Mouse (Mus musculus) T-helper 2 cell (primary cell): ENCODE results near the gene Dnah9.

Experiments
- in situ Hi-C: fragments of 300-600 bp; cut with MboI, MseI; formaldehyde crosslinking; loops from one replicate; pipeline ENCODE4 v1.15.1; 2025; ENCODE audit warnings: high pct_unique_total_duplicates

Dnah9 gene

DNA sequence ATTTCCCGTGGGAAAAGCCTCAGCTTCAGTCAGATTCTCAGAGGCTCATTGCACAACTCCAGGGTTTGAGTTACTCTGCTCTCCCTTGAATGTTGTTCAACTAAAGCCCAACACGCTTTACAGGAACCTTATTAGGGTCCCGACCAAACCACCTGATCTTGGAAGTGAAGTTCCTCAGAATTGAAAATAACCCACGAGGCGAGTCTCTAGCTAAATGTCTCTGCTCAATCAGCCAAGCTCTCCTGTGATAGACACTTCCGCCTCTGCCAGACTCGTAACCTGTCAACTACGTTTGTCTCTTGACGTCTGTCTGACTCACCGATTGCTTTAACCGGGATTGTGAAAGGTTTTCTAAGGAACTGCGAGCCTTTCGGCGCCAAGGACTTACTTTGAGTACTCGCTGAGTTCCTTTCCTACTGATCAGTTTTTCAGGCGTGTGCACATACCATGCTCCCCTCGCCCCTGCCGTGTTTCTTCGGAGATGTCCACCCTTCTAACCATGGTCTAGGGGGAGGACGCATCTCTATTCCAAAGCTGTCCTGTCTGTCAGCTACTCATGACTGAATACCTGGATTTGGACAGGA is 361.9 kb downstream of the Dnah9 start:
- in situ Hi-C loops: loop anchor here (10.0 to 25.0 kb wide), 2 partner anchors 819 to 1892 kb away; partner anchors contain the start of gene Elac2

DNA sequence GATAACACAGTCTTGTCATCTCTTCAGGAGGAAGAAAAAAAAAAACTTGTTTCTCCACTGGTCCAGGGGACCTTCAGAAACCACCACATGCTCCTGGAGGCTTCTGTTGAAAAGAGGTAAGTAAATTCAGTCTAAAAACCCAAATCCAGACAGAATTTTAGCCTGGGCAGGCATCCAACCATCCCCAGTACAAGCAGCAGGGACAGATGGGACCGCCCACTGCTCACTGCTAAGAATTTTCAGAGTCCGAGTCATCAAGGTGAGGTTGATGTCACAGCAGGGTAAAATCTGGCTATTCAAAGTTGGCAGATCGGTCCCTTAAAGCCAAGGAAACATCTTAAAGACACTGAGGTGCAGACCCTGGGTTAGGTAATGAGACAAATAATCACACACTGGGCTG is 366.5 kb downstream of the Dnah9 start:
- in situ Hi-C loops: loop anchor here (5.0 to 25.0 kb wide), 3 partner anchors 815 to 1887 kb away; partner anchors contain the start of gene Elac2

DNA sequence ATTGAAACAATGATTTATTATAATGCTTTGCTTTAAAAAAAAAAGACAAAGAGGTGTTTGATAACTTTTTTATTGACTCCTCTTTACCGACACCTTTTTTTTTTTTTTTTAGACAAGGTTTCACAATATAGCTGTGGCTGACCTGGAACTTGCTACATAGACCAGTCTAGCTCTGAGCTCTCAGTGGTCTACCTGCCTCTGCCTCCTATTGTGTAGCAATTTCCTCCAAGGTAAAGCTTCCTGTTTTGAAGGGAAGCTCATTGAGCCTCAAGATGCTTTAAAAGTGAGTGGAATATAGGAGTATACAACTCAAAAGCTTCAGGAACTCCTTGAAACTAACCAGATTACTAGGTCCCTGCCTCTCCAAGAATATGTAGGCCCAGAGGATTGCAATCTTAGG is 372.5 kb downstream of the Dnah9 start:
- in situ Hi-C loops: no loop called here

GRCm38 (mm10) chr11:65794428-65795219 is 373.7 kb downstream of the Dnah9 start:
- in situ Hi-C loops: no loop called here

DNA sequence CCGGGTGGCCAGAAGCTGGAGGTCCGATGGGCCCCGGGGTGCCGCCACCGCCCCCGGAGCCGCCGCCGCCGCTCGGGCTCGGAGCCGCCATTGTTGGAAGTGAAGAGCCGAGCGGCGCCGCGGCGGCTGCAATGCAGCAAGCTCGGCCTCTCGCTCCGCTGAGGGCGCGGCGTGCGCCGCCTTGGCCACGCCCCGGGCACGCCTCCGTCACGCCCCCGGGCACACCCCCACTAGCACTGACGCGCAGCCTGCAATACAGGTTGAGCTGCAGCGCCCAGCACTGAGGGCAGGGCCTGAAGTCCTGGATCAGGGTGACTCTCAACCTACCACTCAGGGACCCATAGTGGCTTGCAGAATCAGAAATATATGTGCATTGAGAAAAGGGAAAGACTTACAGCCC is 380.2 kb downstream of the Dnah9 start, which contains the start of gene Map2k4:
Gene Map2k4, minus strand, starts transcription at position 144 of the 400 bp plus-strand sequence.
- in situ Hi-C loops: no loop called here

DNA sequence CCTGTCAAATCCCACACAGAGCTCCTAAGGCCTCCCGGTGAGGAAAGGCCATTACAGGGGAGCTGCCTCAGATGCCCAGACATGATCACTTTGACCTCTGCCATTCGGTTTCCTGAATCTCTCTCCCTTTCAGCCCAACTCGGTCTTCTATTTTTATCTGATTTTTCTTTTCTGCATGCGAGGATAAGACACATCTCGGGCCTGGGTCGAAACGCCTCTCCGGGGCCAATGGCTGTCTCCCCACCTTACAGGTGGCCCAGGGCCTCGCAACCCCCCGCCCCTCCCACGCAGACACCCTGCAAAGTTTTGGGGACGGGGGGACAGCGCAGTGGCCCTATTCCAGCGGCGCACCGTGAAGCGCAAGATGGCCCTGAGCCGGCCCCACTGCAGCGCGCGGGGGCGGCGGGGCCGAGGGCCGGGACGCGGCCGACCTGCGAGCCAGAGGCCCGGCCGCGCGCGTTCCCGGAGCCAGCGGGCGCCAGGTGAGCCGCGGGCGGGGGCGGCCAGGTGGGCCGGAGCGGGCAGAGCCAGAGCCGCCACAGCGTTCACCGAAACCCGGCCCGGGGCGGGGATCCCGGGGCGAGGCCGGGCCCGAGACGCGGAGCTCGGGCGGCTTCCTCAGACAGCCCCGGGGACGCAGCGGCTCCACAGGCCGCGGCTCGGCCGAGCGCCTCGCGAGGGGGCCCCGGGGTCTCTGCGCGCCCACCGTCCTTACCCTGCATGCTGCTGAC is 380.8 kb downstream of the Dnah9 start:
- in situ Hi-C loops: no loop called here

DNA sequence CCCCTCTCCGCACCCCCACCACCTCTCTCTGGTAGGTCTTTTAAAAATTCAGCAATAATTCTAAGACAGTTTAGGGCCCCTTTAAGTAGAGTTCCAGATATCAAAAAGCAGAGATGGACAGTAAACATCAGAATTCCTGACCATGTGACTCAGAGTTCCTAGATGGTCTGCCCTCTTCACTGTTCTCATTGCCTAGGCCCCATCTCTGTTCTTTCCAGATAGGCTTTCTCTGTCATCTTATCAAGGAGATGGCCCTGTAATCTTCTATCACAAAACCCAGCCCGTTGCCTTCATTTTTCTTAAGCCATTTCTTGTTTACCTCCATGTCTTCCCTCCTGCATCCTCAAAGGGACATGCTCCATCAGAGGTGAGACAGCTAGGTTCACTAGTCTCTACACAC is 382.2 kb downstream of the Dnah9 start:
- in situ Hi-C loops: no loop called here

DNA sequence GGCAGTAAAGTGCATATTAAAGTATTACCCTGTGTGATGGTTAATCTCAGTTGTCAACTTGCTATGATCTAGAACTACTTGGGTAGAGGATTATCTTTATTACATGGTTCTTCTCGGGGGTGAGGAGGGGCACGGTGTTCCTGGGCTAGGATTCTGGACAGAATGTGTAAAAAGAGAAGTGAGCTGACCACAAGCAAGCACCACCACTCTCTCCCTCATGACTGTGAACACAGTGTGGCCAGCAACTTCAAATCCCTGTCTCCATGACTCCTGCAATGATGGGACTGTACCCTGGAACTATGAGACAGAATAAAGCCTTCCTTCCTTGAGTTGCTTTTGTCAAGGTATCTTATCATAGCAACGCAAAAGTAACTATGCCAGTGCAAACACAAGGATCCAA is 386.8 kb downstream of the Dnah9 start:
- in situ Hi-C loops: no loop called here
